Mouse (Mus musculus) left cerebral cortex, adult 8-10 months (tissue): ENCODE results near the gene Olfr1234. TPM values are rescaled to one million over a fixed set of nuclear protein-coding genes. Genes with fewer than 3 reads are reported as not detected.

Experiments
- DNase-seq, 2 experiments: peaks; one replicate each; pipeline ENCODE4 v3.0.0; 2022; ENCODE audit warnings: low spot score in 2 of 2
- total RNA-seq, 4 experiments: library from RNA; stranded (reverse); gene quantifications; 2 replicates each; pipeline ENCODE4 v1.2.4; 2022

The Olfr1234 gene
- not detected for total RNA-seq

GRCm38 (mm10) chr2:89364765-89365164 lies at the start of gene Olfr1234:
Gene Olfr1234 (minus strand): TSS chr2:89364865.
- no peak for DNase-seq

GRCm38 (mm10) chr2:89409576-89409975 lies 44.9 kb upstream of the Olfr1234 start, which contains the start of gene Olfr1238:
Gene Olfr1238 (minus strand): TSS chr2:89409676.
- no peak for DNase-seq

DNA sequence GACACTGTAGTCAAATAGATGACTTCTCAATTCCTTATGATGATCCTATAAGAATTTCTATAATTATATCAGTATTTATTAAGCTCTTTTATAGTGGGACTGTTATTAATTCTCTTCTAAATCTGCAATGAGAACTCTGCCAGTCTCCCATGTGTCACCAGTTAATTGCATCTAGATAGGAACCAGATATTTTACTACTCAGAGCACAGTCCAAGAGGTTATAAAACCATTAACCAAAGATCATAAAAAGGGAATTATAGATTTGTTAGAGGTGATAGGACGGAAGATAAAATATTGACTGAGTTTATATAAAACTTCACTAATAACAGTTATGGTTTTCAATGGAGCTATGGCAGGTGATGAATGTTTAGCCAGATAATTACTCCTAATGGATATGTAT lies 36.2 kb upstream of the Olfr1234 start:
- DNase-seq, result no peak

GRCm38 (mm10) chr2:89342298-89342697 lies 22.4 kb downstream of the Olfr1234 start, which contains the start of gene Olfr1233:
Gene Olfr1233 (minus strand): TSS chr2:89342398.
- no peak for DNase-seq

- DNase-seq, result no peak
These were observed 35.1 kb downstream of the Olfr1234 start, which contains the start of gene Olfr1232 for GRCm38 (mm10) chr2:89329575-89329974. Gene Olfr1232 (minus strand): TSS chr2:89329675.

Other genes with a start within 250 kb of the Olfr1234 start
- not detected for gene Olfr1221, start 247.6 kb downstream of the Olfr1234 start, total RNA-seq
- gene Olfr1222, start 231.8 kb downstream of the Olfr1234 start, total RNA-seq, result not detected
- not detected for gene Olfr1223, start 213.3 kb downstream of the Olfr1234 start, total RNA-seq
- not detected for gene Olfr1224-ps1, start 200.8 kb downstream of the Olfr1234 start, total RNA-seq
- not detected for gene Olfr1225, start 190.2 kb downstream of the Olfr1234 start, total RNA-seq
- not detected for gene Olfr1226, start 164.8 kb downstream of the Olfr1234 start, total RNA-seq
- gene Olfr1228, start 110.8 kb downstream of the Olfr1234 start, total RNA-seq, result not detected
- not detected for gene Olfr1229, start 76.9 kb downstream of the Olfr1234 start, total RNA-seq
- gene Olfr1230, start 67.6 kb downstream of the Olfr1234 start, total RNA-seq, result not detected
- gene Olfr1231, start 57.8 kb downstream of the Olfr1234 start, total RNA-seq, result not detected
- gene Olfr1232, start 35.2 kb downstream of the Olfr1234 start, total RNA-seq, result not detected
- not detected for gene Olfr1233, start 22.5 kb downstream of the Olfr1234 start, total RNA-seq
- gene Olfr1238, start 44.8 kb upstream of the Olfr1234 start, total RNA-seq, result not detected
- gene Olfr1239, start 55.5 kb upstream of the Olfr1234 start, total RNA-seq, result not detected
- not detected for gene Olfr1240, start 78.1 kb upstream of the Olfr1234 start, total RNA-seq
- not detected for gene Olfr1241, start 122.3 kb upstream of the Olfr1234 start, total RNA-seq
- gene Olfr1242, start 133.5 kb upstream of the Olfr1234 start, total RNA-seq, result not detected
- gene Olfr1243, start 166.6 kb upstream of the Olfr1234 start, total RNA-seq, result not detected
- not detected for gene Olfr1245, start 213.6 kb upstream of the Olfr1234 start, total RNA-seq
- gene Olfr1246, start 228.3 kb upstream of the Olfr1234 start, total RNA-seq, result not detected
- under 1 TPM; 0.07 to 0.23 (median 0.11) TPM for gene Olfr1247, start 249.3 kb upstream of the Olfr1234 start, total RNA-seq